Mouse (Mus musculus) adrenal gland, postnatal 25 days (tissue): ENCODE results near the gene Kcnk3. TPM values are rescaled to one million over a fixed set of nuclear protein-coding genes. Genes with fewer than 3 reads are reported as not detected.
A peak's percentile ranks its signal among the peaks of the same experiment; 100 is the strongest.

Experiments
- DNase-seq: peaks from one replicate; pipeline ENCODE4 v3.0.0; 2021; ENCODE audit warnings: mixed read lengths
- long read RNA-seq: library from polyadenylated mRNA; stranded (forward); transcript quantifications from one replicate; pipeline ENCODE4 v2.0.0, GENCODE M21; 2021
- total RNA-seq: library from RNA; stranded (reverse); gene quantifications from 2 replicates; pipeline ENCODE4 v1.2.3, GENCODE M21; 2021

Gene Kcnk3
- total RNA-seq: 1,220 and 1,477 TPM in 2 replicates
- long read RNA-seq, transcript Kcnk3-201 (2 exons, 3,811 nt): major isoform, 665 of 1,015 reads
- long read RNA-seq, partial matches to known transcripts: 90 of 1,015 reads
- long read RNA-seq, other reads (novel, unspliced or antisense): 260 of 1,015 reads

DNA sequence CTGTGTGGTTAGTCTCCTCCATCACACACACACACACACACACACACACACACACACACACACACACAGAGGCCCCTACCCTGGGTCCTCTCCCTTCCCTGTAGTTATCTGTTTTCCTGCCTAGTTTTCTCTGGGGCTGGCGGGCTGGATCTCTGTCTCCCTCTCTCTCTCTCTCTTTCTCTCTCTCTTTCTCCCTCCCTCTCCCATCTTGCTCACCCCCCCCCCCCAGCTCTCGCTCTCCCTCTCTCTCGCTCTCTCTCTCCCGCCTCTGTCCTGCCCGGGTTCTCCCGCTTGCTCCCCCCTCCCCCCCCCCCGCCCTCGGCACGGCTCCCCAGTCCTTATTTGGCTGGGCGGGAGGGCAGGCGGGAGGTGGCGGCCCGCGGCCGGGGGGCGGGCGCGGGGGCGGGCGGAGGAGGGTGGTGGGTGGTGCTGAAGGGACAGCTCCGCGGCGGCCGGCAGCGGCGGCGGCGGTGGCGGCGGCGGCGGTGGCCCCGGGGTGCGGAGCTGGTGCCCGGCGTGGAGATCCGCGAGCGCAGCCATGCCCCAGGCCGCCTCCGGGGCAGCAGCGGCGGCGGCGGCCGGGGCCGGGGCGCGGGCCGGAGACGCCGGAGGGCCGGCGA, at the start of gene Kcnk3:
Gene Kcnk3, plus strand, starts transcription at position 490 of the 620 bp plus-strand sequence.
- peak; percentile 91 for DNase-seq

DNA sequence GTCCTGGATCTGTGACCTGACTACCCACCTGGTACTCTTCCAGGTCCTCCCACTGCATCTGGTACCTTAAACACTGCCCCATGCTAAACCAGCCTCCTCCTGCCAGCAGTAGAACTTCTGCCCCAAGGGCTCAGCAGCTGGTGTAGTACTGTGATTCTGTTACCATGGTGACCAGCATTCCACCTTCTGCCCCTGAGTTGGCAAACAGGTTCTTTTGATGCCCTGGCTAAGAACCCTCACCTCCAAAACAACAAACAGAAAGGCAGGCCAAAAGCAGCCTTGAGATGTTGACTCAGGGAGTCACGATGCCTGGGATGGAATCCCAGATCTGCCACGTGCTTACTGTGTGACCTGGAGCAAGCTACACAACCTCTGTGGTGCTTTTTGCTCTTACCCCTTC, 42.3 kb upstream of the Kcnk3 start, which contains the start of gene Cib4:
Gene Cib4, minus strand, starts transcription at position 139 of the 400 bp plus-strand sequence.
- DNase-seq: no peak

DNA sequence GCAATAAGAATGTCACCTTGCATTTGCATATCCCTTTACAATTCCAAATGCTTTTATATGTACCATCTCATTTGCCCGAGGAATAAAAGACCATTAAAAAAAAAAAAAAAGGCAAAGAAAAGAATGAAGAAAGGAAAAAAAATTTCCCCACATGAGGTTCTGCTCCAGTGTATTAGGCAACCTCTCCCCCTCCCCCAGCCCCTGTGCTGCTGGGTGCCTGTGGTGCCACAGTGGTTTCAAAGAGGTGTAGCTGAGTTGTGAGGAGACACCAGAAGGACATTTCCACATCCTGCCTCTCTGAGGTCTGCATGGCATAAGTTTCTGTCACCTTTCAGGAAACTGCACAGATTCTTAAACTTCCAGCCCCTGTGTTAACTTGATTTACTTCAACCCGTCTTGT, 39.3 kb upstream of the Kcnk3 start:
- DNase-seq: no peak

DNA sequence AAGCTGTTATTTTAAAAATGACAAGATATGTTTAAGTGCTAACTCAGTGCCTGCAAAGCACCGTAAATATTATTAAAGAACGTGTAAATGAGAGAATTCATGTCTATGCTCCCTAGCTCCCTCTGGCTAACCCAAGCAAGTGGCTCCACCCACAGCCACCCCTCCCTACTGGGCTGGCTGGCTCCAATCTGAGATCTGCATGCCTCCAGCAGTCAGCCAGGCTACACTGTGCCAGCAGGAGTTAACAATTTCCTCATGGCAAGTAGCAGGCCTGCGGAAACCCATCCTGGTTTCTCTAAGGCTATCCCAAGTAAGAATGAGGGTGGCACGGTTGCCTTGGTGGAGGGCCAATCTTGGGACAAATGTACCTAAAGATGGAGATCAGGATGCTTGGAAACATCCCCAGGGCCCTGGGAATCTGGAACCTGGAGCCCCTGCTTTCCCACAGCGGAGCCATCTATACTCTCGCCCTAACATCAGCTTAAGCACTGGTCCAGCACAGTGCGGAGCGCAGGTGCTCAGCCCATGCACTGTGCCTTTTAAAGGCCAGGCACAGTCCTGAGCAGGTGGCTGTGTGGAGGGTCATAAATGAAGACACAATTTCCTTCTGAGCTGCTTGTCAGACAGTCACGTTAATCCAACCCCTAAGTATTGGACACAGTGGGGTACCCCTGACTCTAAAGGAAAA, 37.5 kb upstream of the Kcnk3 start:
- peak; percentile 77 for DNase-seq

DNA sequence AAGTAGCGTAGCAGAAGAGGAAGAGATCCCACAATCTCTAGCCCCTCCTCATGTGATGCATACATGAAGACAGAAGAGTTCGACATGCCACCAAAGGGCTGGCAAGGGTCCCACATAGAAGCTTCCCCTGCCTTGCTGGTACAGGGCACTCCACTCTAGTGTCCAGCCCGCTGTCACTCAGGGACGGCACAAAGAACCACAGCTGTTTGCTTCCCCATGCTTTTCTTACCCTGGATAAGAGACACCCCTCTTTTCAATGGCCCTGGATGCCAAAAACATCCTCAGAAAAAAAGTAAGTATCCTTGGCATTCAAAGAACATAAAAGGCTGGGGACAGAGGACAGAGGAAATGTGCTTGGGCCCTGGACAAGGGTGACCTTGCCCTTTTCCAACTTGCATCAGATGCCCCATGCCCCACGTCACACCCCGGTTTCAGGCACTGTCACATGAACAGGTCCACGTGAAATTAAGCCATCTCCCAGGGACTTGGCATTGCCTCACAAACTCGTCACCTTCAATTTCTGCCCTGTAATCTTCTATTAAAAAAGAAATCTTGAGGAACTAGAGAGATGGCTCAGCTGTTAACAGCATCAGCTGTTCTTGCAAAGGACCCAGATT, 36.8 kb upstream of the Kcnk3 start:
- peak; percentile 80 for DNase-seq

DNA sequence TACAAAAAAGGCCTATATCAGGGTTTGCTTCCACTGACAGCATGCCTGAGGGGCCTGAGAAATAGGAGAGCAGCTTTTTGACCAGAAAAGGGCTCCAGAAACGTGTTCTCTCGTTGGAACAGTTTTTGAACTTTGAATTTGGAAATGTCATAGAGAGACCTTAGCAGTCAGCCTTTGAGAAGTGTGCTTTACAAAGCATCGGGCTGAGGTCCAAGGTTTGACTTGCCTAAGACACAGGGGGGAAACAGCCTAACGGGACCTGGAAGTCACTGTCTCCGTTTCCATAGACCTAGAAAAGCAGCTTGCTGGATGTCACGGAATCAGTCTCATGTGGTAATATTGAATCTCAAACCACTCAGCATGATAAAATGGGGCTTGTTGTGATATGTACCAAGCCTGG, 36.0 kb upstream of the Kcnk3 start:
- no peak for DNase-seq

DNA sequence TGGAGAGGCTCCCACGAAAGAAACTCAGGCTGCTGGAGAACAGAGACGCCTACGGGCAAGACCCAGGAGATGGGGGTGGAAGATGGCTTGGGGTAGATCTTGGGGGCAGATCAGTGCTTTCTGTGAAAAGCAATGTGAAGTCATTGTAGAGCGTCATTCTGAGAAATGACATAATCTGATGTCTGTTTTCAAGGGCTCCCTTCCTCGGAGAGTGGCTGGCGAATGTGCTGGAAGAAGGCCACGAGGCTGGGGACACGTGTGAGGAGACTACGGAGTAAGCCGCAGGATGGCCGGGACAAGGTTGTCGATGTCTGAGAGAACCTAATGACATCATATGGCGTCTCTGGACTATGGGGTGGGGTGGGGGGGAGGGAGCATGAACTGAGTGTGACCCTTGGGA, 34.0 kb upstream of the Kcnk3 start:
- DNase-seq: peak; percentile 60

DNA sequence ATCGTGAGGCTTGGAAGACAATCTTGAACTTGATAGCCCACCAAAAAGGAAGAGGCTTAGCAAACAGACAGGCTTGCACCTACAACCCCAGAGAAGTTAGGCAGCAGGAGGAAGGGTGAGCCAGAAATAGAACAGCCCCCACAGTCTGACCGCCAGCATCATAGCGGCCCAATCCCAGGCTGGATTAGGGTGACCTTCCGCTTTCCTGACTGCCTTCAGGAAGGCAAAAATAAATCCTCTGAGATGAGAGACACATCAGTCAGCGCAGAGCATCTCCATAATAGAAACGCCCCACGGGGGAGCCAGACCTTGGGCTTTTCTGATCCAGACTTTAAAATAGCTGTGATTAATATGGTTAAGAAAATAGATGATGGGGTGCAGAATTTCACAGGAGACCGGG, 33.0 kb upstream of the Kcnk3 start:
- DNase-seq: peak; percentile 58

DNA sequence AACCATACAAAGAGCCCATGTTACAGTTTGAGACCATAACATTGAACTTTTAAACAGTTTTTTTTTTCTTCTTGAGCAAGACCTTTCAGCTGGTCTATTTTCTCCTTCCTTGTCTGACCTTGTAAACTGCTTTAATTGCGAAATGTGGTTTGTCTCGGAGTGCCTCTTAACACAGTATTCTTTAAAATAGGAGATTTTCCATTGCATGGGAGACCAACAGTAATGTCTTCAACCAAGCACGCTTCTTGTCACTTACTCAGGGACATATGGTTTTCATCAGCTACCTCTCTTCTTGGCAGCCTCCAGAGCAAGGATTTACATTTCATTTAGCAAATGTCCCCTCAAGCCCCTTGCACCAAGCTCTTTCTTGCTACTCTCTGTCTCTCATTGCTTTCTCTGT, 31.7 kb upstream of the Kcnk3 start:
- DNase-seq: no peak

DNA sequence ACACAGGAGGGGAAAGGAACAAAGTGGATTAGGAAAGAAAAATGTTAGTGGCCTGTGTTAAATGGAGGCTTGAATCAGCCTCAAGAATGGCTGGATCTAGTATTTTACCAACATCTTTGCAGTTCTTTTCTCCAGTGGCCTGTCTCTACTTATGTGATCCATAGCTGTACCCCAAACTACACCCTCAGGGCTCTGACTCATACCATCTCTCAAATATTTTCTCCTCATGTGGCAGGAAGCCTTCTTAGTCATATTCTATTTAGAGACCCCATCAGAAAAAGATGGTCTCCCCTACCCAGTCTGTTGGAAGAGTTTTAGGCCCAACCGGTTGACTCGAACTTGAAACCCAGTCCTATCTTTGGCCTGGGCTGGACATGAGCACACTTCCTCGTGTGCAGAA, 28.5 kb upstream of the Kcnk3 start:
- DNase-seq: no peak

DNA sequence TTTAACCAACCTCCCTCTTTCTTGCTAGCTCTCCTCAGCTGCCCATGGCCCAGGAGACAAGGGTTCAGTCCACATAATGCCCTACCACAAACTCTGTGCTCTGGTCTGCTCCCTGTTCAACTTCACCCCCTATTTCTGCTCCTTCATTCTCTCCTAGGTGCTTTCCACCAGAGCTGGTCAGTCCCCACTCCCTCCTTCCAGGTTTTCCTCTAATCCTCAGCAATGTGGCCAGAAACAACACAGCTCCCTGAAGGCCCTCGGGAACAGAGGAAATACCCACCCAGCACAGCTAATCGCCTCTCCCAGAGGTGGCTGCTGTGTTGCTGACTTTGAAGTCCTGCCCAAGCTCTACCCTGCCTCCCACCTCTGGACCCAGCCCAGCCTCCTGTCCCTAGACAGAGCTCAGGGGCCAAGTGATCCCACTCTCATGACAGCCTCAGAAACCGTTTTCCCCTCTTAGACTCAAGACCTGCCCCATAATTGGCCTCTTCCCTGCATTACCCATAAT, 27.9 kb upstream of the Kcnk3 start:
- no peak for DNase-seq

DNA sequence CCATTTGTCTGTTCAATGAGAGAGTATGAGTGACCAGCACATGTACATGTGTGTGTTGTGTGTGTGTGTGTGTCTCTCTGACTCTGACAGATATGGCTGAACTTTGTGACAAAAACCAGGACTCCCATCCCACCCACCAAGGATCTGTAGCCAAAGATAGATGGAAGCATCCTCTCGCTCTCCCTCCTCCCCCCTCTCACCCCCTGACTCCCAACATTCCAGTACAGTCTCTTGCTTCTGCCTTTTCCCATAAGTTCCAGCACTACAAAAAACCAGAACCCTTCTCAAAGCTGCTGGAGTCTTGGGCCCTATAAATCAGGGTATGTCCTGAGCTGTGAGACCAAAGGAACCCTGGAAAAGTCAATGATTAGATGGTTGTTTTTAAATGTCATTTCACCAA, 19.5 kb upstream of the Kcnk3 start:
- no peak for DNase-seq

DNA sequence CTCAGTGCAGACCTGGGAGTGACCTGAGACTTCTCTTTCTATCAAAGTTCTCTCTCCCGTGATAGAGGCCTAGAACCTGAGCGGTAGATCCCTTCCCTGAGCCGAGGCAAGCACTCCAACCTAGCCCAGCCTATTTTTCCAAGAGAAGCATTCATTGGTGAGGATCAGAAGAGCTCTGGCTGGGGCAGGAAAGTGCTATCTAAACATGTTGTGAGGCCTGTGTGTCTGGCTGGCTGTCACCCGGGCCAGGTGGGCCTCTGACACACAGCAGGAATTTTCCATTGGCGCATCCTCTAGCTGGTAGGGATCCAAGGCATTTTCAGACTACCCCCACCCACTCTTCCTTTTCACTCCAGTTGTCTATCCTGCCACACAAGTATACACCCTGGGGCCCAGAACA, 16.1 kb upstream of the Kcnk3 start:
- DNase-seq: no peak

DNA sequence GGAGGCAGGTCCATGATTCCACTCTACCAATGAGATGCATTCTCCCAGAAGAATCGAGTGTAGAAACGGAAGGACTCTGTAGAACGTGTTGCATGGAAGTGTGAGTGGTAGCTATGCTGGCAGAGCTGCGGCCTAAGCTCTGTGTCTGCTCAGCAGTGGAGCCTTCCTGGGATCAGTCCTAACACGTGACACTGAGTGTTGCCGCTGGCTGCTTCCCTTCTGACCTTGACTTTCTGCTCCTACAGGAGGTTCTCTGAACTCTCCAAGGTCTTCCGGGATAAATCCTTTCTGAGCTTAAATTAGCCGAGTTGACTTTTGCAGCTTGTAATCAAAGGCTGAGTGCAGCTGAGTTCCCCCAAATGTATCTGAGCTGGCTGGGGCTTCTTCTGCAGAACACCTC, 13.6 kb upstream of the Kcnk3 start:
- DNase-seq: peak; percentile 62

DNA sequence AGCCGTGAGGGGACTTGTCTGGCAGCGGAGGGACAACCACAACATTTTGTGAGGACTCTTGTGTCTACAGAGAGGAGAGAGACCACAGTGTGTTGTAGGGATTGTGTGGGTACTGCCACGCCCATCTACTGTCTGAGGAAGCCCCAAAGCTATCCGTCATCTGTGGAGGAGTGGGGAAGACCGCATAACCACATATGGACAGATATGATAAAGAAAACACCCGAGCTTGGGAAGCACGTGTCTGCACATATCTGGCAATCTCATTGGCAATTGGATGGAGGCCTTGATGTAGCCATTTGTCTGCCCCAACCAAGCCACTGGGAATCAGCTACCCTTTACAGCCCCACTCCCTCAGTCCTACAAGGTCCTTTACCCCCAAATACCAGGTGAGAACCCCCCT, 11.7 kb upstream of the Kcnk3 start:
- DNase-seq: no peak

DNA sequence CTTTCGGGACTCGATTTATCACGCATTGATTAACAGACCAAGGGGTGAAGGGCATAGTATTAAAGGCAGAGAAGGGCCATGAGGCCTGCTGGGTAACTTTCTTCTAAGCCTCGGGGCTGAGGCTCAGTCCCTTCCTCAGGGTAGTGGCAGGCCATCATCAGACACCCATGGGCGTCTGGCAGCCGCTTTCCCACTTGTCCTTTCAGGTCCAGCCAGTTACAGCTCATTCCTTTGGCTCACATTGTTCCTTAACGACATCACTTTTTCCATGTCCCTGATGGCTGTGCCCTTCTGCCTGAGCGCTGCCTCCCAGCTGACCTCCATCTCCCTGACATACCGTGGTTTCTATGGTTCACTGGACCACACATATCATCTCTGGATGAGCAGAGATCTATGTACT, 10.7 kb upstream of the Kcnk3 start:
- no peak for DNase-seq

DNA sequence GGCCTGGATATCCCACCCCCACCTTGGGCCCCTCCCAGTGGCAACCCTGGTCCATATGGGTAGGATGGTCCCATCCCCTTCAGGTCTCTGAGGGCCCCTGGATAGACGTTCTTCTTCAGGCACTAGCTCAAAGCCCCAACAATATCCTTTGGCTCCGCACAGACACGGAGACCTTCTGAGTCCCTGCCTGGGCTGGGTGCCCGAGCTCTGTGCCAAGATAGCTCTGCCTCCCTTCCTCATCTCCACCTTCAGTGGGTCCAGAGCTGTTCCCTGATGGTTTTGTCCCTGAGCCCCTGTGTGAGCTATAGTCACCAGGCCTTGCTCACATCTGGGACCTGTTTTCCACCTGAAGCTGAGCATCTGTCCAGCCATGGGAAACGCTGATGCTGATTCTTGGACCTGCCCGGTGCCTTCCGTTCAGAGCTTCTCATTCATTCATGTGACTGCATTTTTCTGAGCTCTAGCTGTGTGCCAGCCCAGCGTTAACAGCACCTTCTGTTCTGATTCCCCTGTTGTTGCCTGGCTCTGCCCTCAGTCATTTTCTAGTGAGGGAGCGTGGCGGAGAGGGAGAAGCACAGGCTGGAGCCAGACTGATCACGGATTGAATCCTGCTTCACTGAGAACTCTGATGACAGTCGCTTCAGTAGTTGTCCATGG, 10.2 kb upstream of the Kcnk3 start:
- DNase-seq: peak; percentile 84

DNA sequence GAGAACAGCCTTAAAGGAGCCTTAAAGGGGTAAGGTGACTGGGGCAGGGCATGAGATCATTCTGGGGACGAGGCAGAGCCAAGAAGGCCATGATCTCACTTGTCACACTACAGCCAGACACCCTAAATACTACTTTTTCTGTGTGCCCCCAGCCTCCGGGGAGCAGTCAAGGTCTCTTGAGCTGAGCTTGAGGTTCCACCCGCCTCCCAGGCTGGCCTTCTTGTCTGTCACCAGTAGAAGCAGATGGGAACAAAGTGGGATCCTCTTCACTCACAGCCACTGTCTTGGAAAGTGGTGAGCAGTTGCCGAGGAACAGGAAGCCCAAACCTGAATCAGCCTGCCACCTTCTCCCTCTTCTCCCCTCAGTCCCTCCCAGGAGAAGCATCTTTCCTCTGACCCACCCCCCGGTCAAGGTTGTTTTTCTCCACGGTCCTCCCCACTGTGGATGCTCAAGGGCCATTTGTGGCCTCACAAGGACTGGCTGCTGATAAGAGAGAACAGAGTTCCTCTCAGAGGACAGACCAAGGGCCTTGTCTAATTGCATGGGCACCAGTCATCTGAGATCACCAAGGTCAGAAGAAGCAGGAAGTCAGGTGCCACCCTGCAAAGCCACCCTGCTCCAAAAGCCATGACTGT, 9.4 kb upstream of the Kcnk3 start:
- DNase-seq: no peak

DNA sequence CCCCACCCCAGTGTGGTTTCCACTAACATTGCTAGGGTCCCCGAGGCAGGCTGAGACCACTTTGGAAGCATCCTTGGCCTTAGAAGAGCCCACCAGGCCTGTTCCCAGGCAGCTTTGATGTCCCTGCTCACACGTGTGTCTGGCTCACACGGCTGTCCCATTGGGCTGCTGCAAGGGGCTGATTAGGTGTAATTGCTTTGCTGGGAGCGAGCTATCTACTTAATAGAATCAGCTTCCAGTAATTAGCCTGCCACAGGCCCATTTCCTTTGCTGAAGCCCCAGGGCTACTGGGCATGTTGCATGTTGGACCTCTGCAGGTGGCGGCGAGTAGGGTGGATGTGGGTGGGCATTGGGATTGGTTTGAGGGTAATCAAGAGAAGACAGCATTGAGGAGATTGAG, 7.2 kb upstream of the Kcnk3 start:
- no peak for DNase-seq

DNA sequence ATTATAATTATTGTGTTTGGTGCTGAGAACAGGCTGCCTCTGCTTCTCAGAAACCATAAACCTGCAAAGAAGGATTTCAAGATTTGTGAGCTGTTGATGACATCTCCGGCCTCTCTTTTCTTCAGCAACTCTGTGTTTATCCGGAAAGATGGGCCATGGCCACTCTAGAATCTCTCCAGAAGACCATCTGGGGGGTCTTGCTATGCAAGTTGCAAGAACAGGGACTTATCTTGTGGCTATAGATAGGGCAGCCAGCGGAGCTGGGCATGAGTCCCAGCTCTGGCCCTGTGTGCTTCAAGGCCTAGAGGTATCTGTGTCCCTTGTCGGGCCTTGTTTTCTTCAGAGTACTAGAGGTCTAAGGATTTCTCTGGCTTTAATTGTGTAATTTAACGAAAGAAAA, 6.0 kb upstream of the Kcnk3 start:
- DNase-seq: no peak

DNA sequence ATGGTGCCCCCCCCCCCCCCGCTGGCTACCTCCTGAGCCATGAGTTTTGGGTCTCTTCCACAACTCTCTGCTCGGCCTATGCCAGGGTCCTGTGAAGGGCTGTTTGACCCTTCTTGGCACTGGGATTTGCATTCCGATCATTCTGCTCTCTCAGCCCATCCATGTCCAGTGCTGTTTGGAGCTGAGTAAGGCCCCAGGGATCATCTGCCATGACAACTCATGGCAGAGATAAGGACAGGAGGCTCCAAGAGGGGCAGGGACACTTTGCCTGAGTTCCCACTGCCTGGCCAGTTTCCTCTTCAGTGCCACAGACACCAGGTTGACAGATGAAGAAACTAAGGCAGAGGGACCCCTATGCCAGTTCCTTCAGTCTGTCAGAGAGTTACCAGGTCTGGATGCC, 1.4 kb upstream of the Kcnk3 start:
- DNase-seq: no peak

DNA sequence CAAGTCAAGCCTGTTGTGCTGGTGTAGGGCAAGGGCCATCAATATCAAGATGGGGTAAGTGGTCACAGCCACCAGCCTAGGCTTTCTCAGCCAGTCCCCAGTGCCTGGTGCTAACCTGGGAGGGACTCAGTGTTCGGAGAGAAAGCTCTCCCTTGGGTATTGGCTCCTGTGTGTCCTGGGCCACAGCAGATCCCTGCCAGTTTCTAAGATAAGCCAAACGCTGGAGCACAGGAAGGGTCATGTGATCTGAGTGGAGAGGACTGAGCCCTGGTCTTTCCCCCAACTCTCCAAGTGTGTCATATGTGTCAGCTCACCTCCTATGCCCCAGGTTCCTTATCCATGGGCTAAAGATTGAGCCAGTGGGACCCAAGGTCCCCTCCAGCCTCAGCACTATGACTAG, 869 bp upstream of the Kcnk3 start:
- DNase-seq: no peak
